Mouse (Mus musculus): ENCODE data around the gene Ccdc36. TPM values are rescaled to one million over a fixed set of nuclear protein-coding genes. Genes with fewer than 3 reads are reported as not detected.
A peak's percentile ranks its signal among the peaks of the same experiment; 100 is the strongest.

Ccdc36 gene
- 0.29 TPM in 2 replicates for polyA plus RNA-seq (2015; fragmentation: Nextera tagmentation; extraction: Ambion mirVana)

DNA sequence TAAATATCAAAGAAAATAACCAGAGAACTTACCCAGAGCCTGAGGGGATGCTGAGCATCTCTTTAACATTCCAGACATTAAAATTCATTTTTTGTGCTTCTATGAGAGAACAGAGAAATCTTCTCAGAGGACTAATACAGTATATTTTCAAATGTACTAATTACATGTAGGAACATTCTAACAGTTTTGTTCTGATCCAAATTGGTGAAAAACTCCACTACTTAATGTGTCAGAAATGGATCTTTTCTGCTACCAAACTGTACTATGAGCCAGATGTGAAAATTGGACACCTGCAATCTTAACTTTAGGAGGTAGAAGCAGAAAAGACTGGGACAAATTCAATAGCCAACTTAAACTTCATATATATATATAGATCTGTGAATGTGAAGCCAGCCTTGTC lies at the start of gene Ccdc36:
Ccdc36 (minus strand) TSS at position 101 of the 400 bp plus-strand sequence.
- no peak within 1 kb of the TSS for H3K4me3 ChIP-seq (ENCODE audit: low read depth, low read length)
- no peak within 1 kb of the TSS for H3K27ac ChIP-seq (ENCODE audit: low read depth, low read length)
- H3K27me3 ChIP-seq (replicated peaks; ENCODE audit: control insufficient read depth, insufficient read depth, low read length), result no peaks in the 10 kb centered on the region
- H3K9ac ChIP-seq (ENCODE audit: low read depth, low read length), result no peak within 1 kb of the TSS
- TF ChIP-seq CTCF (IDR thresholded peaks at IDR 0.05; ENCODE audit: low read depth), result no peak
- H3K36me3 ChIP-seq (ENCODE audit: control insufficient read depth, insufficient read depth), result no peaks in the 10 kb centered on the region
- no peak within 1 kb of the TSS for H3K4me2 ChIP-seq (replicated peaks; ENCODE audit: low read depth)
- H3K4me1 ChIP-seq (replicated peaks; ENCODE audit: control insufficient read depth, insufficient read depth, low read length), result no peaks in the 10 kb centered on the region
- no peak for ATAC-seq
- H3K9me3 ChIP-seq (ENCODE audit: control insufficient read depth), result no peaks in the 10 kb centered on the region

DNA sequence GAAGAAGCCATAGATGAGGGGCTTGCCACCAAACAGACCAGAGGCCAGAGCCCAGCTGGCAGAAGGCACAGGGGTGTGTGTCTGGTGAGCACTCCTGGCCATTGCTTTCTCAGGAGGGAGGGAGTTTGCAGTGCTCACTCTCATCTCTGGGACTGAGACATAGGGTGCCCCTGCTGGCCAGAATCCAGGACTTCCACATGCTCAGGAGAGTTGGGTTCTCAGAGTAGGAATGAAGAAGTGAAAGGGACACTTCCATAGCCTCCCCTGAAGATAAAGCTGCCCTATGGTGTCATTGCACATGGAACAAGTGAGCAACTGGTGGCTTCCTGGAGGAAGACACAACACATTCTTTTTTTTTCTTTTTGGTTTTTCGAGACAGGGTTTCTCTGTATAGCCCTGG lies 46.2 kb upstream of the Ccdc36 start:
- Histone ChIP-seq H3K4me3 (ENCODE audit: low read depth, low read length) (no peak overlapping the region), H3K4me1 (replicated peaks; ENCODE audit: control insufficient read depth, insufficient read depth, low read length) (0 out of 2 replicates have a peak, but pooled peaks cover 3% of the 10 kb centered on the region), H3K9me3 (ENCODE audit: control insufficient read depth) (no peaks in the 10 kb centered on the region), H3K4me2 (replicated peaks; ENCODE audit: low read depth) (no peak overlapping the region), H3K9ac (ENCODE audit: low read depth, low read length) (no peak overlapping the region), H3K27ac (ENCODE audit: low read depth, low read length) (no peak overlapping the region), H3K27me3 (replicated peaks; ENCODE audit: control insufficient read depth, insufficient read depth, low read length) (no peaks in the 10 kb centered on the region), H3K36me3 (ENCODE audit: control insufficient read depth, insufficient read depth) (no peaks in the 10 kb centered on the region)
- TF ChIP-seq CTCF (IDR thresholded peaks at IDR 0.05; ENCODE audit: low read depth), result peak; percentile 47
- whole genome bisulfite sequencing, result 62% methylated on average over 1 of the region's 1 CpGs
- ATAC-seq, result no peak

DNA sequence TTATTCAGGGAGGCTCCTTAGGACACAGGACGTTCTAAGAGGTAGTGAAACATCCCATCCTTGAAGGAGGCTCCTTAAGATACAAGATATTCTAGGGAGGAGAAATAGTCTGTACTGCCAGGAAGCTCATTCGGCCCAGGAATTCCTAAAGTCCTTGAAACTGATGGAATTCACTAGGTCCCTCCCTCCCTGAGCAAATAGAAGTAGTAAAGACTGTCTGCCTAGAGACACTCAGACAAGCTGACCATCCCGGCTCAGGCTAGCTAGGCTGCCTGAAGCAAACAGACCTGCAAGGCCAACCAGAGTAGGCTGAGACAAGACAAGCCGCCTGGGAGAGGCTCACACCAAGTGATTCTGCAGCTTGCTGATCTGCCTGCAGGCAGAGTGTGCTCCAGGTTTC lies 41.6 kb upstream of the Ccdc36 start:
- WGBS, result 28% methylated on average over 4 of the region's 4 CpGs
- H3K27me3 ChIP-seq (replicated peaks; ENCODE audit: control insufficient read depth, insufficient read depth, low read length), result no peaks in the 10 kb centered on the region
- H3K4me3 ChIP-seq (ENCODE audit: low read depth, low read length), result no peak overlapping the region
- H3K9ac ChIP-seq (ENCODE audit: low read depth, low read length), result no peak overlapping the region
- H3K4me2 ChIP-seq (replicated peaks; ENCODE audit: low read depth), result no peak overlapping the region
- H3K27ac ChIP-seq (ENCODE audit: low read depth, low read length), result no peak overlapping the region
- ATAC-seq, result no peak
- H3K4me1 ChIP-seq (replicated peaks; ENCODE audit: control insufficient read depth, insufficient read depth, low read length), result no peaks in the 10 kb centered on the region
- peaks cover 8% of the 10 kb centered on the region for H3K36me3 ChIP-seq (ENCODE audit: control insufficient read depth, insufficient read depth)
- no peak for TF ChIP-seq CTCF (IDR thresholded peaks at IDR 0.05; ENCODE audit: low read depth)
- H3K9me3 ChIP-seq (ENCODE audit: control insufficient read depth), result no peaks in the 10 kb centered on the region

DNA sequence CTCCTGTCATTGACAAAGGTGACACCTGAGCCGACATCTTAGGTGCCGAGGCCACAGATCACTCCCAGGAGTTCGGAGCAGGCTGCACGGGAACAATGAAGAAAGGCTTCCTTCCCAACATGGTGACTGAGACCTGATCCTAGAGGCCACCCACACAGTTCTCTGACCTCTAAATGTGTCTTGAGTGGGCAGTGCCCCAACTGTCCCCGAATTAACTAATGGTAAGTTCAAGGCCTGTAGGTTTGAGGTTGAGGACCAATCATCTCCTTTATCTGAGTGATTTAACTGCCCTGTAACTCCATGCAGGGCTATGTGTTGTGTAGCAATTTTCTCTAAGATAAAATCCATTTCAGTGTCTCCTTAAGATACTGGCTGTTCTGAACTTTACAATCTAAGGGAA lies 41.1 kb upstream of the Ccdc36 start:
- no peaks in the 10 kb centered on the region for H3K27me3 ChIP-seq (replicated peaks; ENCODE audit: control insufficient read depth, insufficient read depth, low read length)
- no peak overlapping the region for H3K27ac ChIP-seq (ENCODE audit: low read depth, low read length)
- ATAC-seq, result no peak
- no peaks in the 10 kb centered on the region for H3K9me3 ChIP-seq (ENCODE audit: control insufficient read depth)
- WGBS, result 65% methylated on average over 5 of the region's 5 CpGs
- H3K4me3 ChIP-seq (ENCODE audit: low read depth, low read length), result no peak overlapping the region
- no peak for TF ChIP-seq CTCF (IDR thresholded peaks at IDR 0.05; ENCODE audit: low read depth)
- H3K4me1 ChIP-seq (replicated peaks; ENCODE audit: control insufficient read depth, insufficient read depth, low read length), result no peaks in the 10 kb centered on the region
- peaks cover 8% of the 10 kb centered on the region for H3K36me3 ChIP-seq (ENCODE audit: control insufficient read depth, insufficient read depth)
- no peak overlapping the region for H3K4me2 ChIP-seq (replicated peaks; ENCODE audit: low read depth)
- no peak overlapping the region for H3K9ac ChIP-seq (ENCODE audit: low read depth, low read length)

DNA sequence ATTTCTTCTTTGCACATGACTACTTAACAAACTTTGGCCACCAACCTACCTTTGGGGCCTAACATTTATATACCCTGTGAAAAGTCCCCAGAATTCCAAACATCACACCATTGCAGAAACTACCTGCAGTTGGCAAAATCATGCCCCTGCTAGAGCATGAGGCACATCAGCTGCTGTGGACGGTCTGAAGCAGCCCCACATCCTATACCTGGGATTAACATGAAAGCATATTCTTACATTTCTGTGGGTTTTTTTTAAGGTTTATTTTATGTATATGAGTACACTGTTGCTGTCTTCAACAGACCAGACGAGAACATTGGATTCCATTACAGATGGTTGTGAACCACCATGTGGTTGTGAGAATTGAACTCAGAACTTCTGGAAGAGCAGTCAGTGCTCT lies 37.9 kb upstream of the Ccdc36 start:
- Histone ChIP-seq H3K4me1 (replicated peaks; ENCODE audit: control insufficient read depth, insufficient read depth, low read length) (peaks cover 14% of the 10 kb centered on the region), H3K27ac (ENCODE audit: low read depth, low read length) (no peak overlapping the region), H3K9me3 (ENCODE audit: control insufficient read depth) (no peaks in the 10 kb centered on the region), H3K4me3 (ENCODE audit: low read depth, low read length) (no peak overlapping the region), H3K4me2 (replicated peaks; ENCODE audit: low read depth) (no peak overlapping the region), H3K27me3 (replicated peaks; ENCODE audit: control insufficient read depth, insufficient read depth, low read length) (no peaks in the 10 kb centered on the region), H3K9ac (ENCODE audit: low read depth, low read length) (no peak overlapping the region), H3K36me3 (ENCODE audit: control insufficient read depth, insufficient read depth) (peaks cover 24% of the 10 kb centered on the region)
- 92% methylated on average over 2 of the region's 2 CpGs for WGBS
- no peak for TF ChIP-seq CTCF (IDR thresholded peaks at IDR 0.05; ENCODE audit: low read depth)
- no peak for ATAC-seq

DNA sequence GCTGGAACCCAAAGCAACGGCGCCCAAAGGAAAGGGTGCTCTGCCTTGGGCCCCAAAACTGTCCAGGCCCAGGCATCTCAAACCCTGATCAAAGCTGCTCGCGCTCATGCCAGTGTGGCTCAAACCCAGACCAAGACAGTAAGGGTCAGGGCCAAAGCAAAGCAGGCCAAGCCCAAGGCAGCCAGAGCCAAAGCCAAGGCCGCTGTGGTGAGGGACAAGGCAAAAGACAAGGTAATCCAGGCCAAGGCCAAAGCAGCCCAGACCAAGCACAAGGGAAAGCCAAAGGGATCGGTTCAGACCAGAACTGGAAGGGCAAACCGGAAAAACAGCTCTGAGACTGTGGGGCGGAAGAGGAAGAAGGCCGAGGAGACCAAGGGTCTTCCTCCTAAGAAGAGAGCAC lies 35.4 kb upstream of the Ccdc36 start:
- Histone ChIP-seq H3K9me3 (ENCODE audit: control insufficient read depth) (no peaks in the 10 kb centered on the region), H3K27me3 (replicated peaks; ENCODE audit: control insufficient read depth, insufficient read depth, low read length) (no peaks in the 10 kb centered on the region), H3K9ac (ENCODE audit: low read depth, low read length) (no peak overlapping the region), H3K4me3 (ENCODE audit: low read depth, low read length) (no peak overlapping the region), H3K4me2 (replicated peaks; ENCODE audit: low read depth) (no peak overlapping the region), H3K27ac (ENCODE audit: low read depth, low read length) (no peak overlapping the region), H3K4me1 (replicated peaks; ENCODE audit: control insufficient read depth, insufficient read depth, low read length) (peaks cover 14% of the 10 kb centered on the region), H3K36me3 (ENCODE audit: control insufficient read depth, insufficient read depth) (peaks cover 24% of the 10 kb centered on the region)
- WGBS, result 88% methylated on average over 9 of the region's 9 CpGs
- ATAC-seq, result no peak
- TF ChIP-seq CTCF (IDR thresholded peaks at IDR 0.05; ENCODE audit: low read depth), result no peak

DNA sequence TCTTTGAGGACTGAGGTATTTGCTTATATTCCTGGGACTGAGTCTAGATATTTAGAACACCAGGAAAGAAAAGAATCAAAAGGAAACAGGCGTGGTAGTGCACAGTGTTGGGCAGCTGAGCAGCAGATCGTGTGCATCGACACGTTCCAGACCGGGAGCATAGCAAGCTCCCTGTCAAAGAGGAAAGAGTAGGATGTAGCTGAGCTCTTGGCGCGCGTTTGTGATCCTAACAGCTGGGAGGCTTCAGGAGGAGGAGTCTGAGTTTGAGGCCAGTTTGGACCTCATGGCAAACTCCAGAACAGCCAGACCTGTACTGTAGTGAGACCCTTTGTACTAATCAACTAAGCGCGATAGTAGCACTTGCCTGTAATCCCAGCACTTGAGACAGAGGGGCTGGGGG lies 33.9 kb upstream of the Ccdc36 start:
- no peaks in the 10 kb centered on the region for H3K27me3 ChIP-seq (replicated peaks; ENCODE audit: control insufficient read depth, insufficient read depth, low read length)
- H3K27ac ChIP-seq (ENCODE audit: low read depth, low read length), result 0 out of 2 replicates have a peak overlapping the region, but pooled peaks have one; percentile 2
- H3K4me3 ChIP-seq (ENCODE audit: low read depth, low read length), result no peak overlapping the region
- no peak for ATAC-seq
- H3K4me1 ChIP-seq (replicated peaks; ENCODE audit: control insufficient read depth, insufficient read depth, low read length), result peaks cover 14% of the 10 kb centered on the region
- WGBS, result 61% methylated on average over 10 of the region's 10 CpGs
- H3K4me2 ChIP-seq (replicated peaks; ENCODE audit: low read depth), result peak overlapping the region; percentile 73
- no peaks in the 10 kb centered on the region for H3K9me3 ChIP-seq (ENCODE audit: control insufficient read depth)
- TF ChIP-seq CTCF (IDR thresholded peaks at IDR 0.05; ENCODE audit: low read depth), result no peak
- H3K36me3 ChIP-seq (ENCODE audit: control insufficient read depth, insufficient read depth), result peaks cover 24% of the 10 kb centered on the region
- 0 out of 2 replicates have a peak overlapping the region, but pooled peaks have one; percentile 17 for H3K9ac ChIP-seq (ENCODE audit: low read depth, low read length)

All from intestine, postnatal 0 days (tissue).